Mouse (Mus musculus): ENCODE data around the gene Spag9.

Spag9 gene

DNA sequence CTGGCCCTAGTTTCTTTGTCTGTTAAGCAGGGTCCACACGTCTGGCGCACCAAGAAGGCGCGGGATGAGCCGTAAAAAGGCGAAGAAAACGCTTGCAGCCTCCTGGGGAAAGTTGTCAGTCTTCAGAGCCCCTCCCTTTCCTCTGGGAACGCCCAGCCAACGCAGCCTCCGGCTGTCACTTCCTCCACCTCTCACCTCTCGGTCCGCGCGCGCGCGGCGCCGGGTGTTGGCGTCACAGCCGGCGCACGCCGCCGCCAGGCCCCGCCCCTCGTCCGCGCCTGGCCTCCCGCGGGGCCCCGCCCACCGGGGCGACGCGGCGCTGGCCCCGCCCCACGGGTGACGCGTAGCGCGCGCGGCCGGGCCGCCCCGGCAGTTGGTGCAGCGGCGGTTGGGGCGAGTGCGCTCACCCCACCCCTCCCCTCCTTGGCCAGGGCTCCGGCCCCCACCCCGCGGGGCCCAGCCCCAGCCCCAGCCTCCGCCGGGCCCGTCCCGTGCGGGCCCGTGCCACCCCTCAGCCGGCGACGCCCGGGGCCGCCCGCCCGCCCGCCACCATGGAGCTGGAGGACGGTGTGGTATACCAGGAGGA lies at the start of gene Spag9:
Spag9 (plus strand) TSS at position 372 of the 586 bp plus-strand sequence.
- DNase-seq (ENCODE audit: extremely low spot score, low spot score): peak; percentile 91

DNA sequence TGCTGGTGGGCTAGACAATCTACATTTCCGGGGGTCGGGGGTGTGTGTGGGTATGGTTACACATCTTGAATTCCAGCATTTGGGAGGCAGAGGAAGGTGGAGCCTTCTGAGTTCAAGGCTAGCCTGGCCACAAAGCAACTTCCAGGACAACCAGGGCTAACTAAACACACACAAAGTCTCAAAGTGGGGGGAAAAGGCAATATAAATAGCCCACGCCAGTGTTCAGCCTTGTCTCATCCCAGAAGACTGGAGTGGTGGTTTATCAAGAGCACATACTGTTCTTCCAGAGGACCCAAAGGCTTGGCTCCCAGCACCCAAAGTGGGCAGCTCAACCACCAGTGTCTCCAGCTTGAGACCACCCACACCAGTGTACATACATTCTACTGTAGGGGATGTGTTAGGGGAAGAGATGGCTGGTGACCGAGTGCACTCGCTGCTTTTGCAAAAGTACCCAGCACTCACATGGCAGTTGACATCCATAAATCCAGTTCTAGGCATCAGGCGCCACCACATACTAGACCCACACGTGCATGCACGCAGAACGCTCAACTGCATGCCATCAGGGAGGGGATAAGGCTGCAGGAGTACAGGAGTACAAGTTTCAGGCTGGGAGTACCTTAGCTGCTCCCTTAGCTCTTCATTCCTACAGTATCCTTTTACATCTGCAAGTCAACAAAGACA lies 46.9 kb upstream of the Spag9 start:
- DNase-seq (ENCODE audit: extremely low spot score, low spot score): no peak

DNA sequence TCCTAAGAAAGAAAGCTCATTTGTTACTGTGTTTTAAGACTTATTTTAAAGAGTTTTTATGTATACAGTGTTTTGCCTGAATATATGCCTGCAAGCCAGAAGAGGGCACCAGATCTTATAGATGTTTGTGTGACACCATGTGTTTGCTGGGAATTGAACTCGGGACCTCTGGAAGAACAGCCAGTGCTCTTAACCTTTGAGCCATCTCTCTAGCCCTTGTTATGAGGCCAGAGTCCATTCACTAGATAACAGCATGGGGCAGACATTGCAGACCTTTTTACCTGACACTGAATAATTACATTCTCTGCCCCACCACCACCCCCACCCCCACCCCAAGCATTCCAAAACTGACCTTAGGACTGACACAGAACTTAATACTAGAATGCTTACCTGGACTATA lies 45.8 kb upstream of the Spag9 start:
- no peak for DNase-seq (ENCODE audit: extremely low spot score, low spot score)

DNA sequence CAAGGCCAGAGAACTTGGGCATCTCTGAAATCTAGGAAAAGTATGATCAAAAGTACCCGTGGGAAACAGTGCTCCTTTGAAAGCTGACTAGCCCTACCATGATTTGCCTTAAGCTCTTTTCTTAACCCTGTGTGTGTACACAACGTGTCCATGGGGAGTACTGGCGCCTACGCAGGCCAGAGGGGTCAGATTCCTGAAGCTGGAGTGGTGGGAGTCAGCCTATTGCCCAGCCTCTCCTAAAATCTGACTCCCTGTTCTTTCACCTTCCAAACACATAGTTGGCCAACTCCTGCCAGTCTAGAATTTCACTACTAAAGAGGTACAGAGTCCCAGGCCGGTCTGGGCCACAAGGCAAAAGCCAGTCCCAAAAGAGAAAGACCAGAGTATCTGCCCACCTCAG lies 43.5 kb upstream of the Spag9 start:
- no peak for DNase-seq (ENCODE audit: extremely low spot score, low spot score)

DNA sequence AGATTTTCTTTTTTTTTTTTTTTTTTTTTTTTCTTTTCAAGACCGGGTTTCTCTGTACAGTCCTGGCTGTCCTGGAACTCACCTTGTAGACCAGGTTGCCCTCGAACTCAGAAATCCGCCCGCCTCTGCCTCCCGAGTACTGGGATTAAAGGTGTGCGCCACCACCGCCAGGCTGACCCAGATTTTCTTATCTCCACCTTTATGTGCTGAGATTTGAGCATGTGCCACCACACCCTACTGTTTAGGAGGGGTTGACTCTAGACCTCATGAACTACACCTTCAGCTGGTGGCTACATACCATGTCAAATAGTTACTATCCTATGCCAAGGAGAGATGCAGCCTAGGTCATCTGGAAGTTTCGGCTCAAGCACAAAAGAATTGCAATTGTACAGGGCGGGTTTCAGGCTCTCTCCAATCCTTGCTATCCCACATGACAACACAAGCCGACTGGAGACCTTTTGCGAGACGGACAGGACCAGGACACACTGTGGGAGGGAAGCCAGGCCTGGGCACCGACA lies 41.1 kb upstream of the Spag9 start:
- DNase-seq (ENCODE audit: extremely low spot score, low spot score): no peak

DNA sequence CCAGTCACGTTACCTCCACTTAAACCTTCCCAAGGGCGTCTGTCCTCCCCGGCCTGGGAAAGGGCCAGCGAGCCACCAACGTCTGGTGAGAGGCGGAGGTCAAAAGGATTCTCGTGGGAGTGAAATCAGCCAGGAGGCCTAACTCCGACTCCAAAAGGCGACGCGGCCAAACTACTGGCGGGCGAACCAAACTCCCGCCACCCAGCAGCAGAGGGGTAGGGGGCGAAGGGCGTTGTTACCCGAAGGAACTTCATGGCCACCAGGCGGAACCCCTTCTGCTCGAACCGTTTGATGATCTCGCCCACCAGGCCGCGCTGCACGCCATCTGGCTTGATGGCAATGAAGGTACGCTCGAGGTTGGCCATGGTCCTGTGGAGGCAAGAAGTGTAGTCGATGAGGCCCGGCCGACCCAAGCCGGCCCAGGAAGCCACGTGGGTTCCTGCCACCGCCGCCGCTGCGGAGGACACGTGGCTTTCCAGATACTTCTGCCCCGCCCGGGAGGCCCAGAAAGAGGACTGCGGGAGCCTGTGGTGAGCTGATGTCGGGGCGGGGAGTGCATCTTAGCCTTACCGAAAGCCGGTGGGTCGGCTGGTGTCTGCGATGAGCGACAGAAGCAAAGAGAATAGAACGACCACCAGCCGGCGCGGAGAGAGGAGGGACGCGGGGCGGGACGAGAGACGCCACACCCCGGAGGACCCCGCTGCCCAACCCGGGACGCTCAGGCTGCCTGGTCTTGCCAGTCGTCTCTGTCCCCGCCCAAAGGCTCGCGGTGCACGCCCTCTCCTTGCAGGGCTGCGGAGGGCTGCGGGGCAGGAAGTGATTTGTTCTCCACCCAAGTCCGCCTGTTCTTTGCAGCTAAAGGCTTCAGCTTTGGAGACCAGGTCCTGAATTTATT lies 40.4 kb upstream of the Spag9 start:
- DNase-seq (ENCODE audit: extremely low spot score, low spot score): peak; percentile 93

DNA sequence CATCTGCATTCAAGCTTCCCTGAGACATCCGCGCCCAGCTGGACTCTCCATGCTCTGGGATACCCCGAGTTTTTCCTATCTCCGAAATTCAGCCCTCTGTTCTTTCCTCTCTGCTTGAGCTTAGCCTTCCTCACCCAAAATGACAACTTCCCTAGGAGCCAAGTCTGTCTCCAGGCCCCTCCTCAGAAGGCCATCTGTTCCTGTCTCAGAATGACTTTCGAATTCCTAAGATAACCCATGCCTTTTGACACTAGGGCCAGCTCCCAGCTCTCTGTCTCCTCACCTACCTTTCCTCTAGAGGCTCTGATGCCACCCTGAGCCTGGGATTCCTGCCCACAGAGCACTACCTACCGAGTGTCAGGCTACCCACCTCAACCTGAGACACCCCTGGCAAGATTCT lies 39.7 kb upstream of the Spag9 start, which contains the start of gene Nme2:
Nme2 (minus strand) TSS at position 101 of the 400 bp plus-strand sequence.
- DNase-seq (ENCODE audit: extremely low spot score, low spot score): no peak

DNA sequence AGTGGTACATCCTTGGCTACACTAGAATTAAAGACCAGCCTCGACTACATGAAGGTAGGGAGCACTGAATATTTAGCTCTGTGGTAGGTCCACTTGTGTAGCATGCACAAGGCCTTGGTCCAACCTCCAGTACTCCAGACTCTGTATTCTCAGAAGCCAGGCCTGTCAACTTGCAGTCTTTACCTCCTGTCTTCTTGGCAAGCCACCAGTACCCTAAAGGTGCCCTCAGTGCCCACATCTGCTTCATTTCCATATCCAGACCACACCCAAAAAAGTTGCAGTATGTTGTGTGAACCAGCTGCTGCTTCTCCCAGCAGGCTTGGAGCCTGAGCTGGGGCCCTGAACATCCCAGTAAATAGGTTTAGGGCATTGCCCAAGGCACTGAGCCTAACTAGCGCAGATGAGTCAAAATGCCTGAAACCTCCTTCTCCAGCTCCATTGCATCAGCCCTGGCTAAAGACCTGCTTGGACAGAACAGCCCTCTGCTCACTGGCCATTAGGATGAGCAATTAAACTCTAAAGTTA lies 38.8 kb upstream of the Spag9 start:
- no peak for DNase-seq (ENCODE audit: extremely low spot score, low spot score)

DNA sequence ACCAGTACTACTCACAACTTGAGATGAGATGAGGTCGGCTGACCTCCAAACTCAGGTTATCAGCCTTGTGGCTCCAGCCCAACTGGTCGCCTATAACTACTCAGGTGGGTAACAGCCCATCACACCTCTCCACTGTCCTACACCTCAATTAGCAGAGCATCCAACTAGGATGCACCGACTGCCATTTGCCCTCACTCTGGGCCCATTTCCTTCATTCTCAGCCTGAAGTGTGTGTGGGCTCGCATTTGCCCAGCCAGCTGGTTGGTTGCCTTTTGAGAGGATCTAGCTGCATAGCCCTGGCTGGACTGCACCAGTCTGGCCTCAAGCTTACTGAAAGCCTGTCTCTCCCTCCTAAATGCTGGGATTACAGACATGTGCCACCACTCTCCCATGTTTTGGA lies 38.1 kb upstream of the Spag9 start:
- no peak for DNase-seq (ENCODE audit: extremely low spot score, low spot score)

DNA sequence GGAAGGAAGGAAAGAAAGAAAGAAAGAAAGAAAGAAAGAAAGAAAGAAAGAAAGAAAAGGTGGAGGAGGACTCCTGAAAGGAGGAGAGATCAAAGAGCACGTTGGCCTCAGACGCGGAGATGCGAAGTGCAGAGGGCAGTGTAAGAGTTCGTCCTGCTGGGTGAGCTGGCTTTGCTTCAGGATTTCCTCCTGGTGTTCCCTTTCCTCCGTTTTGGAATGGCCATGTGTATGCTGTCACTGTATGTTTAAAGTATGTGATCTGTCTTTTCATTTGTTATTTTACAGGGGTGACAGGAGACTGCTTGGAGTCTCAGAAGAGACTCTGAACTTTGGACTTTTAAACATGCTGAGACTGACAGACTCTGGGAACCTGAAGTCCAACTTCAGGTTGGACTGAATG lies 34.4 kb upstream of the Spag9 start:
- no peak for DNase-seq (ENCODE audit: extremely low spot score, low spot score)

DNA sequence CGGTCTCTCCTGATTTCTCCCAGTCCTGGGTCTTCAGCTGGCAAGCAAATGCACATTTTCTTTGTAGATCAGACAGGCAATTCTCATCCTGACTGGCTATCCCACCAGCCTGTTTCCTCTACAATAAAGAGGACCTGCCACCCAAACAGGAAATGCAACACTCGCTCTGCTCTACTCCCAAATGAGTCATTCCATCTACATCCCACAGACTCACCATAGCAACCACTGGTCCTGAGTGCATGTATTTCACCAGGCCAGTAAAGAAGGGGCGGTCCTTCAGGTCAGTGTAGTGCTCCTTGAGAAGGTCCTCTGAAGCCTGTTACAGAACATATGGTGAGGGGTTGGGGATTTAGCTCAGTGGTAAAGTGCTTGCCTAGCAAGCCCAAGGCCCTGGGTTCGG lies 32.9 kb upstream of the Spag9 start:
- no peak for DNase-seq (ENCODE audit: extremely low spot score, low spot score)

DNA sequence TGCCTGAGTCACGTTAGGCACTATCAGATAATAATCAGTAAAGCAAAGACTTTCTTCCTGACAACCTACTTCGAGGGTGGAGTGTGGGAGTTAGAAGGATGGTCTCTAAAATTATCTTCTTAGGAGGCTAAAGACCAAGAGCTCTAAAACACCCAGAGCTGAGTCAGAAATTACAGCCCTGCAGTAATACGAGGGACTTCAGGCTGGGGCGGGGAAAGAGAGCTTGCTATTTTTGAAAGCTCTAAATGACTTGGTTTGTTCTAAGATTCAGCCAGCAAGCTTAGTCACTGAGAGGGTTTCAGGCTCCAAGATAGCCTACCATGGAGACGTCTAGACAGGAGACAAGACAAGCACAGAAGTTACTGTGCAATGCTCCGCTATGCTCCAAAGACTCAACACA lies 30.5 kb upstream of the Spag9 start:
- DNase-seq (ENCODE audit: extremely low spot score, low spot score): no peak

DNA sequence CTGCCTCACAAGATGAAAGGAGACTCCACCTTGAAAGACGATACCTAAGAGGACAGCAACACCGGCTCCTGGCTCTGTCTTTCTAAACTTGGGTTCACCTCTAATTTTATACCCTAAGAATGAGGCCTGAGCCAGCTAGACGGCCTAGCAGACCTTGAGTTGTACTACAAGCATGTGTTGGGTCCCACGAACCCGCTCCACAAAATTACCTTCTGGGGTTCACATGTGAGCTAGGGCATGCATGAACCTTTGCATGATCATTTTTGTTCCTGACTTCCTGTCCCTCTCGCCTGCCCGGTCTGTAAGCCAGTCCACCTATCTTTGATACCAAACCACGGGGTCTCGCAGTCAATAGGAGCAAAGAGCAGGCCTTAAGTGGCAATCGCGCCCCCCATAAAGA lies 28.5 kb upstream of the Spag9 start:
- DNase-seq (ENCODE audit: extremely low spot score, low spot score): peak; percentile 48

DNA sequence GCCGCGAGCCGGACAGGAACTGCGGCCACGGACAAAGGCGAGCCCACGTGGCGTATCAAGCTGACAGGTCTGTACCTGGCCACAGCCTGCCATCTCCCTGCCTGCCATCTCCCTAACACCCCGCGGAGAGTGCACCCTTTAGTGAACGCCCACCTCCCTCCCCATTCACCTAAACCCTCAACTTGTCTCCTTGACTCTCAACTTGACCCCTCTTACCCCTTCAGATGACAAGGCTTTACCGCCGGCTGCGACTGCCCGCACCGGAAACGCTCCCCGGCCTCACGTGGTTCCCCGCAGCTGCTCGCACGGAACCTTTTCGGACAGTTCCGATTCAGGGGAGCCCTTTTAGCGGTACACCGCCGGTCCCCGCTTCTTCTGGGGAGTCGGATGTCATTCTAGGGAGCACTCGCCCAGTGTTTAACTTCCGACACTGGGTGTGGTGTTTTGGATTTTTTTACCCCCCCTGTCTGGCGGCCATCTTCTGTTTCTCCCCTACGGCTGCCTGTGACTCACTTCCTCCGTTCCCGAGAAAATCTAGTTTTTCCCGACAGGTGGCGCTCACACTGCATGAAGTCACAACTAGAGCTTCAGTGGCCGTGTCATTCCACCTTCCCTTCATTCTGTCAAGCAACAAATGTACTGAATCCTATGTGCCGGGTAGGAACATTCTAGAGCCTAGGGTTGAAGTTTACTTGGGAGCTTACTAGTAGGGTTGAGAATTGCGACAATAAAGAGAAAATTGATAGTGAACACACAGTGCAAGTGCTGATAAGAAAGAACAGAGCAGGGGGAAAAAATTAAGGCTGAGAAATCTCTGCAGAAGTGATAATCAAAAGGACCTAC lies 27.7 kb upstream of the Spag9 start, which contains the start of the genes Gm20390 and Nme1:
Gm20390 (minus strand) TSS at position 289 of the 843 bp plus-strand sequence.
Nme1 (minus strand) TSS at position 517 of the 843 bp plus-strand sequence.
- peak; percentile 99 for DNase-seq (ENCODE audit: extremely low spot score, low spot score)

DNA sequence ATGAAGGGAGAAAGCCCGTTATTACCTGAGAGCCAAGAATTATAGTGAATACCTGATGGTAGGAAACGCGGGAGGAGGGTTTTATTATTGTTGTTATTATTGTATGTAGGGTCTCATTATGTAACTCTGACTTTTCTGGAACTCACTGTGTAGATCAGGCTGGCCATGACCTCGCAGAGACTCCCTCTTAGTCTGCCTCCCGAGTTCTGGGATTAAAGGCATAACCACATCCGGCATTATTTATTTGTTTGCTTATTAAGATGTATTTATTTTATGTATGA lies 27.1 kb upstream of the Spag9 start:
- DNase-seq (ENCODE audit: extremely low spot score, low spot score): no peak

DNA sequence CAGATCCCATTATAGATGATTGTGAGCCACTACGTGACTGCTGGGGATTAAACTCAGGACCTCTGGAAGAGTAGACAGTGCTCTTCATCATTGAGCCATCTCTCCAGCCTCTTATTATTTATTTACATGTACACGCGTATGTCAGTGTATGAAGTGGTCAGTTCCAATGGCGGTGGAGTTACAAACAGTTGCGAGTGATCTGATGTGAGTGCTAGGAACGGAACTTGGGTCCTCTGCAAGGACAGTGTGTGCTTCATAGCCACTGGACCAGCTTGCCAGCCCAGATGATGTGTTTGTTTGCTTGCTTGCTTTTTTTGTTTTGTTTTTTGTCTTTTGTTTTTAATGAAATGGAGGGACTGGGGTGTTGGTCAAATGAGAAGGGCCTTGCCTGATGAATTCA lies 26.7 kb upstream of the Spag9 start:
- no peak for DNase-seq (ENCODE audit: extremely low spot score, low spot score)

DNA sequence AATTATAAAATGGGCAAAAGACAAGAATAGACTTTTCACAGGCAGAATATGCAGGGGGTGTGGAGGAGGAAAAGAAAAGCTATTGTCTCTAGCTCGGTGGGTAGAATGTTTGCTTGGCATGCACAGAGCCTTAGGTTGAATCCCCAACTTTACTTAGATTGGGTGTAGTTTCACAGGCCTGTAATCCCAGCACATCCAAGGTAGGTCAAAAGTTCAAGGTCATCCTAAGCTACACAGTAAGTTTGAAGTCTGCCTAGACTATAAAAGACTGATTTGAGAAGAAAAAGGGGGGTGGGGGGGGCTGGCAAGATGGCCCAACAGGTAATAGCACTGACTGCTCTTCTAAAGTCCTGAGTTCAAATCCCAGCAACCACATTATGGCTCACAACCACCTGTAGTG lies 26.1 kb upstream of the Spag9 start:
- DNase-seq (ENCODE audit: extremely low spot score, low spot score): no peak

DNA sequence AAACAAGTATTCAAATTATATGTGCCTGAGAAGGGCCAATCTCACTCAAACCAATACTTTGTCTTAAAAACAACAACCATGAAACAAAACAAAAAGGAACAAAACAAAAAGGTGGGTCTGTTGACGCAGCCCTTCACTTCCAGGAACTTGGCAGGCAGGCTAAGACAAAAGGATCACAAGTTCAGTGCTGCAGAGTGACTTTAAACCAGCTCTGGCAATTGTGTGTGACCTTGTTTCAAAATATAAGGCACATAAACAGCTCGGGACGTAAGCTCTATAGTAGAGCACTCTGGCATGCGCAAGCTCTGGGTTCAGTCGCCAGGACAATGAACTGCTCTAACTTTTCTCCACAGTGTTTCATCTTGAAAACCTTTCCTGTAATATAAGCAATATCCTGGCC lies 22.9 kb upstream of the Spag9 start:
- DNase-seq (ENCODE audit: extremely low spot score, low spot score): no peak

DNA sequence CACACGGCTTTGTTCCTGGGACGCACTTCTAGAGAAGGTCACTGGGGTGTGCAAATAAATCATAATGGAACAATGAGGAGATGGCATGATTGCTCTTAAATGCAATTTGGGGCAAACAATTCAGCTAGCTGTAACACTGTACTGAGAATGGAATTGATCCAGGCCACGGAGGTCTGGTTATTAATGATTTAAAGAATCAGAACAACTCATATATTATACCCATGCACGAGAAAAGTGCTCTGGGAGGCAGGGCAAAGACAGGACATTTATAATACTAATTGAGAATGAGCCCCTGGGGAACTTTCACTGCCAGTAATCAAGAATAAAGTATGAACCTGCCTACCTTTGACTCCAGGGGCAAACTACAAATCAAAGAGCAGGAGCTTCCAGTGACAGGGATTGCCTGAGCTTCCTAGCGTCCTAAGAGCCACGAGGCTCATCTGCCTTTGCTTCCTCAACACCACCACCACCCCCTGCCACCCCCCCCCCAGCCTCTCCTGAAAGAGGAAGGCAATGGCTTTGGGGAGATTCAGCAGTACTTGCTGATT lies 16.3 kb upstream of the Spag9 start:
- DNase-seq (ENCODE audit: extremely low spot score, low spot score): no peak

DNA sequence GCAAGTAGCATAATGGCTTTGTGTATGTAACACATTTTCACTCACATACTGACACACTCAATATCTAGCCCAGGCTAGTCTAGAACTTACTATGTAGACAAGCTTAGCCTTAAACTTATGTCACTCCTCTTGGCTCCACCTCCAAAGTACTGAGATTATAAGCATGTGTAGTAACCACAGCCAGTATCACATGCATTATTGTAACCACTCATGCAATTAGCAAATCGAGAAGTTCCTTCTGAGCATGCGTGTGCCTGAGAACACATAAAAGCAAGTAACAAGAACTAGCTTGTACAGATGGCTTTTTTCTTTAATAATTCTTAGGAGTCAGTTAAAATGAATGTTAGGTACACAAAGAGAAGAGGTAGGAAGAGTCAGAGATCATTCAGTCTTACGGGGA lies 11.3 kb upstream of the Spag9 start:
- DNase-seq (ENCODE audit: extremely low spot score, low spot score): no peak

DNA sequence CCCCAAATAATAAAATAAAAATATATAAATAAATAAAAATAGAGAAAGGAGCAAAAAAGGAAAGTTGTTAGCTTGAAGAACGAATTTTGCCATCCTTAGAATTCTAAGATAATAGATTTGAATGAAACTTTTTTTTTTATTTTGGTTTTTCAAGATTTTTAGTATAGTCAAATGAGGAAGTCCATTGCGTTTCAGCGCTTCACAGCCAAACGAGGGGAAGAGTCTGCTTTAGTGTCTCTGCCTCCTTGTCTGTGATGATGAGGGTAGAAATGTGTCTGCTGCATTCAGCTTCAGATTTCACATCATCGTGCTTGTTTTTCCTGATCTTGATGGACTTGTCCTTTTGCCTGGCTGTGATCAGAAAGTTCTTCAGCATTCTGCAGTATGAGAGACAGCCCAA lies 10.6 kb upstream of the Spag9 start:
- no peak for DNase-seq (ENCODE audit: extremely low spot score, low spot score)

Data from neural tube, embryonic 10.5 days (tissue).